Mouse (Mus musculus): ENCODE measurements around the gene Boll. TPM values are rescaled to one million over a fixed set of nuclear protein-coding genes. Genes with fewer than 3 reads are reported as not detected.
"Not testable (repeated sequence)": the region's sequence is repeated elsewhere in the genome, so short reads cannot be mapped to it uniquely, and the experiment has no call there.

The Boll gene
- polyA plus RNA-seq, 1 experiment from 2014 or later: 0.55 TPM

- Histone ChIP-seq H3K27me3 (no peaks in the 10 kb centered on the region), H3K4me3 (replicated peaks) (no peak overlapping the region), H3K4me2 (replicated peaks) (no peak overlapping the region), H3K36me3 (no peaks in the 10 kb centered on the region), H3K4me1 (replicated peaks) (no peaks in the 10 kb centered on the region), H3K9me3 (no peaks in the 10 kb centered on the region), H3K9ac (replicated peaks) (no peak overlapping the region), H3K27ac (no peak overlapping the region)
- WGBS: 88% methylated on average over 3 of the region's 3 CpGs
- no peak for ATAC-seq
Measured at GRCm38 (mm10) chr1:55372626-55373025, 9.4 kb upstream of the Boll start.

GRCm38 (mm10) chr1:55363586-55363985 is 317 bp upstream of the Boll start:
- under 1% methylated on average over 25 of the region's 27 CpGs for WGBS
- no peaks in the 10 kb centered on the region for H3K36me3 ChIP-seq
- peak overlapping the region; percentile 54 for H3K4me3 ChIP-seq (replicated peaks)
- peaks cover 32% of the 10 kb centered on the region for H3K27me3 ChIP-seq
- peak overlapping the region; percentile 65 for H3K4me2 ChIP-seq (replicated peaks)
- peak; percentile 95 for ATAC-seq
- peak overlapping the region; percentile 49; the same call in 1 of the 2 replicates for H3K9ac ChIP-seq (replicated peaks)
- H3K4me1 ChIP-seq (replicated peaks): peaks cover 6% of the 10 kb centered on the region; the same call in 1 of the 2 replicates
- H3K27ac ChIP-seq: no peak overlapping the region
- 0 out of 2 replicates have a peak, but pooled peaks cover 4% of the 10 kb centered on the region for H3K9me3 ChIP-seq

- peaks cover 6% of the 10 kb centered on the region; the same call in 1 of the 2 replicates for H3K4me1 ChIP-seq (replicated peaks)
- H3K9ac ChIP-seq (replicated peaks): no peak overlapping the region
- peak overlapping the region; percentile 54 for H3K4me3 ChIP-seq (replicated peaks)
- H3K27ac ChIP-seq: no peak overlapping the region
- peak overlapping the region; percentile 65 for H3K4me2 ChIP-seq (replicated peaks)
- WGBS: 59% methylated on average over 48 of the region's 49 CpGs
- H3K27me3 ChIP-seq: peaks cover 32% of the 10 kb centered on the region
- 0 out of 2 replicates have a peak, but pooled peaks cover 4% of the 10 kb centered on the region for H3K9me3 ChIP-seq
- H3K36me3 ChIP-seq: no peaks in the 10 kb centered on the region
- ATAC-seq: peak; percentile 78
Measured at GRCm38 (mm10) chr1:55362634-55363033, 635 bp downstream of the Boll start.

- not testable (repeated sequence) for H3K27ac ChIP-seq, ATAC-seq
- WGBS: 65% methylated on average over 2 of the region's 2 CpGs
Measured at GRCm38 (mm10) chr1:55351914-55352313, 11.4 kb downstream of the Boll start.

GRCm38 (mm10) chr1:55325496-55325895 is 37.8 kb downstream of the Boll start:
- H3K9me3 ChIP-seq; H3K4me3 ChIP-seq (replicated peaks); H3K4me1 ChIP-seq (replicated peaks); ATAC-seq; H3K27ac ChIP-seq; H3K27me3 ChIP-seq; H3K36me3 ChIP-seq; H3K9ac ChIP-seq (replicated peaks); H3K4me2 ChIP-seq (replicated peaks): not testable (repeated sequence)
- WGBS: 82% methylated on average over 5 of the region's 5 CpGs

More at GRCm38 (mm10) chr1:55351914-55352313, 11.4 kb downstream of the Boll start:
- H3K4me2 ChIP-seq (replicated peaks); H3K4me3 ChIP-seq (replicated peaks); H3K27me3 ChIP-seq; H3K36me3 ChIP-seq; H3K4me1 ChIP-seq (replicated peaks); H3K9ac ChIP-seq (replicated peaks); H3K9me3 ChIP-seq: not testable (repeated sequence)

- 0 out of 2 replicates have a peak, but pooled peaks cover 6% of the 10 kb centered on the region for H3K9me3 ChIP-seq
- H3K4me2 ChIP-seq (replicated peaks): no peak overlapping the region
- H3K36me3 ChIP-seq: no peaks in the 10 kb centered on the region
- no peak overlapping the region for H3K9ac ChIP-seq (replicated peaks)
- no peak overlapping the region for H3K4me3 ChIP-seq (replicated peaks)
- ATAC-seq: no peak
- no peak overlapping the region for H3K27ac ChIP-seq
- no peaks in the 10 kb centered on the region for H3K4me1 ChIP-seq (replicated peaks)
- no peaks in the 10 kb centered on the region for H3K27me3 ChIP-seq
Measured at GRCm38 (mm10) chr1:55301077-55301476, 62.2 kb downstream of the Boll start.

- ATAC-seq: no peak
- Histone ChIP-seq H3K9ac (replicated peaks) (no peak overlapping the region), H3K27ac (no peak overlapping the region), H3K4me1 (replicated peaks) (no peaks in the 10 kb centered on the region), H3K4me2 (replicated peaks) (no peak overlapping the region), H3K4me3 (replicated peaks) (no peak overlapping the region), H3K36me3 (no peaks in the 10 kb centered on the region), H3K9me3 (no peaks in the 10 kb centered on the region), H3K27me3 (no peaks in the 10 kb centered on the region)
- 73% methylated on average over 9 of the region's 9 CpGs for WGBS
Measured at GRCm38 (mm10) chr1:55279081-55279480, 84.2 kb downstream of the Boll start.

GRCm38 (mm10) chr1:55265447-55265846 is 97.8 kb downstream of the Boll start:
- Histone ChIP-seq H3K9me3 (no peaks in the 10 kb centered on the region), H3K4me3 (replicated peaks) (no peak overlapping the region), H3K4me2 (replicated peaks) (no peak overlapping the region), H3K27me3 (no peaks in the 10 kb centered on the region), H3K9ac (replicated peaks) (no peak overlapping the region), H3K36me3 (no peaks in the 10 kb centered on the region), H3K27ac (no peak overlapping the region), H3K4me1 (replicated peaks) (no peaks in the 10 kb centered on the region)
- no peak for ATAC-seq
- 67% methylated on average over 2 of the region's 2 CpGs for WGBS

- H3K4me2 ChIP-seq (replicated peaks): no peak overlapping the region
- WGBS: 67% methylated on average over 2 of the region's 2 CpGs
- no peak overlapping the region for H3K27ac ChIP-seq
- no peaks in the 10 kb centered on the region for H3K36me3 ChIP-seq
- no peaks in the 10 kb centered on the region for H3K9me3 ChIP-seq
- no peaks in the 10 kb centered on the region for H3K4me1 ChIP-seq (replicated peaks)
- no peak overlapping the region for H3K9ac ChIP-seq (replicated peaks)
- ATAC-seq: no peak
- H3K27me3 ChIP-seq: no peaks in the 10 kb centered on the region
- H3K4me3 ChIP-seq (replicated peaks): no peak overlapping the region
Measured at GRCm38 (mm10) chr1:55264385-55264784, 98.9 kb downstream of the Boll start.

- Histone ChIP-seq H3K36me3 (no peaks in the 10 kb centered on the region; the same call in 1 of the 2 replicates), H3K4me1 (replicated peaks) (peaks cover 11% of the 10 kb centered on the region), H3K4me3 (replicated peaks) (no peak overlapping the region), H3K9ac (replicated peaks) (no peak overlapping the region), H3K9me3 (no peaks in the 10 kb centered on the region), H3K4me2 (replicated peaks) (no peak overlapping the region), H3K27me3 (no peaks in the 10 kb centered on the region), H3K27ac (no peak overlapping the region)
- no peak for ATAC-seq
- whole genome bisulfite sequencing: 87% methylated on average over 2 of the region's 2 CpGs
Measured at GRCm38 (mm10) chr1:55246374-55246773, 116.9 kb downstream of the Boll start.

GRCm38 (mm10) chr1:55239237-55239636 is 124.0 kb downstream of the Boll start:
- 3% methylated on average over 1 of the region's 1 CpGs for WGBS
- Histone ChIP-seq H3K4me2 (replicated peaks) (peak overlapping the region; percentile 87), H3K4me3 (replicated peaks) (peak overlapping the region; percentile 86), H3K9me3 (no peaks in the 10 kb centered on the region), H3K36me3 (no peaks in the 10 kb centered on the region; the same call in 1 of the 2 replicates), H3K27ac (no peak overlapping the region), H3K27me3 (no peaks in the 10 kb centered on the region), H3K9ac (replicated peaks) (0 out of 2 replicates have a peak overlapping the region, but pooled peaks have one; percentile 89), H3K4me1 (replicated peaks) (peaks cover 47% of the 10 kb centered on the region)
- ATAC-seq: no peak

GRCm38 (mm10) chr1:55238496-55238895 is 124.8 kb downstream of the Boll start:
- no peaks in the 10 kb centered on the region for H3K9me3 ChIP-seq
- H3K4me3 ChIP-seq (replicated peaks): peak overlapping the region; percentile 86
- H3K9ac ChIP-seq (replicated peaks): peak overlapping the region; percentile 89
- H3K4me1 ChIP-seq (replicated peaks): peaks cover 47% of the 10 kb centered on the region
- peak overlapping the region; percentile 87 for H3K4me2 ChIP-seq (replicated peaks)
- H3K27me3 ChIP-seq: no peaks in the 10 kb centered on the region
- WGBS: 27% methylated on average over 13 of the region's 13 CpGs
- ATAC-seq: no peak
- no peaks in the 10 kb centered on the region; the same call in 1 of the 2 replicates for H3K36me3 ChIP-seq
- H3K27ac ChIP-seq: no peak overlapping the region

- Histone ChIP-seq H3K4me1 (replicated peaks) (peaks cover 47% of the 10 kb centered on the region), H3K4me3 (replicated peaks) (peak overlapping the region; percentile 86), H3K9me3 (no peaks in the 10 kb centered on the region), H3K27me3 (no peaks in the 10 kb centered on the region), H3K36me3 (no peaks in the 10 kb centered on the region; the same call in 1 of the 2 replicates), H3K4me2 (replicated peaks) (peak overlapping the region; percentile 87), H3K9ac (replicated peaks) (peak overlapping the region; percentile 89), H3K27ac (peak overlapping the region; percentile 85)
- ATAC-seq: peak; percentile 76
- WGBS: under 1% methylated on average over 23 of the region's 23 CpGs
Measured at GRCm38 (mm10) chr1:55237643-55238161, 125.6 kb downstream of the Boll start.

Data from midbrain, embryonic 13.5 days (tissue).